Mouse (Mus musculus) c-Kit-positive CD71-negative TER-119-negative erythroid progenitor cells, embryonic 14.5 days (primary cell): ENCODE measurements around the gene Snip1.

Experiments used
- DNase-seq: peaks from one replicate; pipeline ENCODE4 v3.0.0-alpha.2; 2013; ENCODE audit warnings: low read depth

Snip1 gene

GRCm38 (mm10) chr4:125066490-125067370 is at the start of gene Snip1:
Snip1 (plus strand) TSS chr4:125066672.
- DNase-seq = peak; percentile 96

GRCm38 (mm10) chr4:125017431-125017830 is 49.0 kb upstream of the Snip1 start:
- DNase-seq = no peak

- no peak for DNase-seq
Observed at GRCm38 (mm10) chr4:125020780-125021538, 45.5 kb upstream of the Snip1 start.

- DNase-seq = peak; percentile 91
Observed at GRCm38 (mm10) chr4:125029891-125030614, 36.4 kb upstream of the Snip1 start.

GRCm38 (mm10) chr4:125034341-125034740 is 32.1 kb upstream of the Snip1 start:
- no peak for DNase-seq

GRCm38 (mm10) chr4:125044454-125044853 is 22.0 kb upstream of the Snip1 start:
- no peak for DNase-seq

GRCm38 (mm10) chr4:125055385-125055784 is 11.1 kb upstream of the Snip1 start:
- no peak for DNase-seq

- DNase-seq = no peak
Observed at GRCm38 (mm10) chr4:125056476-125056875, 10.0 kb upstream of the Snip1 start.

- no peak for DNase-seq
Observed at GRCm38 (mm10) chr4:125057273-125057672, 9.2 kb upstream of the Snip1 start.

GRCm38 (mm10) chr4:125058033-125058432 is 8.4 kb upstream of the Snip1 start:
- no peak for DNase-seq

GRCm38 (mm10) chr4:125059025-125059424 is 7.4 kb upstream of the Snip1 start:
- DNase-seq = no peak

GRCm38 (mm10) chr4:125063829-125064228 is 2.6 kb upstream of the Snip1 start:
- no peak for DNase-seq

- peak; percentile 51 for DNase-seq
Observed at GRCm38 (mm10) chr4:125065517-125066307, 760 bp upstream of the Snip1 start, which contains the start of gene Dnali1. Dnali1 (minus strand) TSS chr4:125065703.

- no peak for DNase-seq
Observed at GRCm38 (mm10) chr4:125077700-125078099, 11.2 kb downstream of the Snip1 start.

- no peak for DNase-seq
Observed at GRCm38 (mm10) chr4:125078698-125079097, 12.2 kb downstream of the Snip1 start.

GRCm38 (mm10) chr4:125084403-125085345 is 18.2 kb downstream of the Snip1 start, which contains the start of gene Meaf6:
Meaf6 (plus strand) TSS chr4:125085134.
- DNase-seq = peak; percentile 72

GRCm38 (mm10) chr4:125085346-125085841 is 18.9 kb downstream of the Snip1 start:
- peak; percentile 54 for DNase-seq

GRCm38 (mm10) chr4:125093031-125093430 is 26.6 kb downstream of the Snip1 start:
- no peak for DNase-seq

GRCm38 (mm10) chr4:125096066-125096465 is 29.6 kb downstream of the Snip1 start:
- DNase-seq = no peak

GRCm38 (mm10) chr4:125097412-125097811 is 30.9 kb downstream of the Snip1 start:
- no peak for DNase-seq
